Mouse (Mus musculus) T-helper 1 cell (primary cell): Measurements from ENCODE around the gene Emc6.

ENCODE experiments used
- in situ Hi-C: fragments of 300-600 bp; cut with MboI, MseI; formaldehyde crosslinking; loops from one replicate; pipeline ENCODE4 v1.15.1; 2025; ENCODE audit warnings: high pct_unique_total_duplicates

The Emc6 gene

GRCm38 (mm10) chr11:73176608-73177508, at the start of gene Emc6, which contains the start of gene Tax1bp3:
TSS of gene Emc6 (minus strand) at chr11:73177037.
TSS of gene Tax1bp3 (plus strand) at chr11:73177083.
- in situ Hi-C loops, result loop anchor here (25.0 kb wide), 1 partner anchor 1660 kb away; the partner anchor contains the start of gene Mnt

DNA sequence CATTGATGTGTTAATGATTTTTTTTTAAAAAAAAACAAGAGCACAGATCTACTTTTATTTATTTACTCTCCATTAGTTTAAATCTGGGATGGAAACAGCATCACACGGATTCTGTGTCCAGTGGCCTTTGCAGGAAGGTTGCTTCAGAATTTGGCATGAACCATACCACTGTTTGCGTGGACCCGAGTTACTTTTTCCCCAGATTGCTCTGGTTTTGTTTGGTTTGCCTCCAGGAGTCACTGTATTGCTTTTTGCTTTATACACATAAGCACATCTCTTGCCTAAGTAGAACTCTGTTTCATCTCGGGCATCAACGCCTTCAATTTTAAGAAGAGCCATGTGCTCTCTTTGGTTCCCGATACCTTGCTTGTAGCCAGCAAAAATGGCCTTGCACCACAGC, 49.0 kb upstream of the Emc6 start:
- in situ Hi-C loops, result loop anchor here (25.0 kb wide), 1 partner anchor 1489 kb away; the partner anchor contains the start of gene Wscd1

DNA sequence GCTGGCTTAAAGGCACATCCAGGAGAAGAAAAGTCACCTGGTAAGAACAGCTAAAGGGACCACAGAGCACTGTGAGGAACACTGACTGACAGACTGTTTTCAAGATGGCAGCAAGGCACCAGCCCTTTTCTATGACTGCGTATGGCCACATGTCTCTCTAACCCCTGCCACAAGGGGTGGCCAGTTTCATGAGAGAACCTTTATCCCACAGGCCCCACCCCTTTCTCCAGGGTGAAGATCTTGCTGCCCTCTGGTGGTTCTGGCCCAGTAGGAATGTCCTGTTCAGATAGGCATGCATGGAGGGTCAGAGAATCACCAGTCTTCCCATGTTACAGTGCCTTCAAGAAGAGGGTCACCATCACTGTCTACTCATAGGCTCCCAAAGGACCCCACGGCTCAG, 47.1 kb upstream of the Emc6 start:
- in situ Hi-C loops, result no loop called here

GRCm38 (mm10) chr11:73222846-73223245, 46.0 kb upstream of the Emc6 start:
- in situ Hi-C loops, result no loop called here

GRCm38 (mm10) chr11:73220651-73221050, 43.8 kb upstream of the Emc6 start:
- in situ Hi-C loops, result no loop called here

DNA sequence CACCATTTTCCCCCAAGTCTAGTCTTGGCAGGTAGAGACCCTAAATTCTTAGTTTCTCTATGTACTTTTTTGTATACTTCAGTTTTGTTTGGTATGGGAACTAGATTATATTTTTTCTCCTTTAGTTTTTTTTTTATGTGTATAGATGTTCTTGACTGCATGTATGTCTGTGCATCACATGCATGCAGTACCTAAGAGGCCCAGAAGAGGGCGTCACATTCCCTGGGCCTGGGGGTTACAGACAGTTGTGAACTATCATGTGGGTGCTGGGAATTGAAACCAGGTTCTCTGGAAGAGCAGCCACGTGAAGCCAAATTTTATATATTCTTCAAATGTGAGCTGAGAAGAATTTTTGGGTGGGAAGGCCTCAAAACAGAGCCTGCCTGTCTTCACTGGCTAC, 42.8 kb upstream of the Emc6 start:
- in situ Hi-C loops, result no loop called here

DNA sequence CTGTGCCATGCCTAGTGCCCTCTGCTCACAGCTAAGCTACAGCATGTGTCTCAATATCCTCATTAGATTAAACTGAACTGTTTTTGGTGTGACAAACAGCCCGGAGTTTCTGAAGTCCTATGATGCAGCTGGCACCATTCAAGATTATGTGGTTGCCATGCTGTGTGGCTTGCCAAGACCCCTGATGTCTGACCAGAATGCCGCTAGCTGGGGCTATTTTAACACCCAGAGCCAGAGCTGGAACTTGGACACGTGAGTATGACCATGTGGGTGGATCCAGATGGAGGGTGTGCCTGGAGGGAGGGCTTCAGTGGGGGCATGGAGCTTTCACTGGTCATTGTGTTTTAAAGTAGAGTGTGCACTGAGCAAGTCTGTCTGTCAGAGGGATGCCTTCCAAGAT, 37.1 kb upstream of the Emc6 start:
- in situ Hi-C loops, result no loop called here

DNA sequence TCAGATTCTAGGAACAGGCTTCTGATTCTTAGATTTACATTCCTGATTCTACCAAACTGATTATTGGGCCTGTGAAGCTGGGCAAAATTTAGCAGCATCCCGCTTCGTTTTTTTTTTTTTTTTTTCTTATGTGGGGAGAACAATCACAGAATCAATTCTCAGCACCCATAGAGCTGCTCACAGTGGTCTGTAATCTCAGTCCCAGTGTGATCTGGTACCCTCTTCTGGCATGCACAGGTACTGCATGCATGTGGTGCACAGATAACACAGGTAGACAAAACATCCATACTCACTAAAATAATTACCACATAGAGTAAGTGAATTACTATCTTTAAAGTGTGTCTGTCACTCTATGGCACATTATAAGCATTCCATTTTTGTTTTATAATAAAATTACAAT, 30.8 kb upstream of the Emc6 start:
- in situ Hi-C loops, result no loop called here

DNA sequence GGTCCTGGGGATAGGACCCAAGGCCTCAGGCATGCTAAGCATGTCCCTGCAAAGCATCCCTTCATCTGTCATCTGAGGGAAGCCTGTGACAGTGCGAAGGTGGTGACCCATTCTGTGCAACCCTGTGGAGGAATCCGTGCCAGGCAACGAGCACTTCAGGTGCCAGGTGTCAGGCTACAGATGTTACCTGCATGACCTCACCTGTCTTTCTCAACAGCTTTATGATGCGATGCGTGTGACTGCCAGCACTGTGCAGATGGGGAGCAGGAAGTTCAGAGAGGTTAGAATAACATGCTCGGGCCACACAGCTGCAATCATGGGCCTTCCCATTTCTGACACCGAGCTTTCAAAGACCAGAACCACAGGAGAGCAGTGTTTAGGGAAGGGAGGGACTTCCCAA, 28.4 kb upstream of the Emc6 start:
- in situ Hi-C loops, result no loop called here

DNA sequence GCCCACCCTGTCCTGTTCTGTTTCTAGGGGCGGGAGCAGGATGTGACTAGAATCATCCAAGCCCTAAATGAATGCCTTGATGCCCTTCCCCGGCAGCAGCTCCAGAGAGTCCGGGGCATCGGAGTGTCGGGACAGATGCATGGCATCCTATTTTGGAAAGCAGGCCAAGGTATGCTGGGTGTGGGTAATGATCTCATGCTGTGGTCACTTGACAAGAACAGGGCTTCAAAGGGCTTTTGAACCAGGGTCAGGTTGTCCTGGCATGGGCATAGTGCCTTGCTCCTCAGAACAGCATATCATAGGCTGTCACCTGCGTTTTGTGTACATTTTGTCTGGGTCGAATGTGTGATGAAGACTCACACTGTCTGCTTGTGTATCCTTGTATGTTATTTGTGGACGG, 27.1 kb upstream of the Emc6 start:
- in situ Hi-C loops, result no loop called here

- in situ Hi-C loops, result no loop called here
These were observed 24.8 kb upstream of the Emc6 start for GRCm38 (mm10) chr11:73201597-73201996.

- in situ Hi-C loops, result no loop called here
These were observed 24.2 kb upstream of the Emc6 start for GRCm38 (mm10) chr11:73201021-73201420.

DNA sequence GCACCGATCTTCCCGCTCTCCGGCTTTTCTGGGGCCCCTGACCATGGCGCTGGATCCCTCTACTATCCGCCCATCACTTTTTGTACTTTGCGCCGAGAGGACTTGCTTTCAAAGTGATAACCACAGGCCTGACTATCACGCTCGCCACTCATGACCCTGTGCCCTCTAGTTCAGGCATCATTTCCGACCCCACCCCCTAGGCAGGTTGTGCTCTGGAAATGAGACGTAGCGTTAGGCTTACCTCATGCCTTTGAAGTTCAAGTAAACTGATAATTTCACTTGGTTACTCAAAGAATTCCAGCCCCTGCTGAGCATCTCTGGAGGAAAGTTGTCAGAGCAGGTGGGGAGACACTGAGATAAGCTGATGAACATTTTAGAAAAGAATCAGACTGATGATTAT, 23.0 kb upstream of the Emc6 start:
- in situ Hi-C loops, result loop anchor here (25.0 kb wide), 1 partner anchor 1637 kb away; the partner anchor contains the start of gene Mnt

DNA sequence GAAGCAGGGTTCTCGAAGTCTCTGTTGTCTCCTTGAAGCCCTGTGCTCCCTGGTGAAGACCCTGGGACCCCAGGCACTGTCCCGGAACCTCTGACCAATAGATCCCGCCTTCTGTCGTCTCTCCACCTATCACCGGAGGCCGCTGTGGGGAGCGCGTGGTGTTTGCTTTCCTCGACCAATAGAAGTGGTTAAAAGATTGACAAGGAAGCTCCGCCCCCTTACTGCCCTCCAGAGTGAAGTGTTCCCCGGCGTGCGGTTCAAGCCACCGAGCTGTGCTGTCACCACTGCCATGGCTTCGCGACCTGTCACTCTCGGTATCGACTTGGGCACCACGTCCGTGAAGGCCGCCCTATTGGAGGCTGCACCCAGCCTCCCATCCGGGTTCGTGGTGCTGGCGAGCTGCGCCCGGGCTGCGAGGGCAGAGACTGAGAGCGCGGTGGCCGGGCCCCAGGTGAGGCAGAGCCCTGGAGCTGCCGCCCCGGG, 22.4 kb upstream of the Emc6 start, which contains the start of gene Shpk:
Gene Shpk, plus strand, starts transcription at position 231 of the 483 bp plus-strand sequence.
- in situ Hi-C loops, result loop anchor here (25.0 kb wide), 1 partner anchor 1638 kb away; the partner anchor contains the start of gene Mnt

DNA sequence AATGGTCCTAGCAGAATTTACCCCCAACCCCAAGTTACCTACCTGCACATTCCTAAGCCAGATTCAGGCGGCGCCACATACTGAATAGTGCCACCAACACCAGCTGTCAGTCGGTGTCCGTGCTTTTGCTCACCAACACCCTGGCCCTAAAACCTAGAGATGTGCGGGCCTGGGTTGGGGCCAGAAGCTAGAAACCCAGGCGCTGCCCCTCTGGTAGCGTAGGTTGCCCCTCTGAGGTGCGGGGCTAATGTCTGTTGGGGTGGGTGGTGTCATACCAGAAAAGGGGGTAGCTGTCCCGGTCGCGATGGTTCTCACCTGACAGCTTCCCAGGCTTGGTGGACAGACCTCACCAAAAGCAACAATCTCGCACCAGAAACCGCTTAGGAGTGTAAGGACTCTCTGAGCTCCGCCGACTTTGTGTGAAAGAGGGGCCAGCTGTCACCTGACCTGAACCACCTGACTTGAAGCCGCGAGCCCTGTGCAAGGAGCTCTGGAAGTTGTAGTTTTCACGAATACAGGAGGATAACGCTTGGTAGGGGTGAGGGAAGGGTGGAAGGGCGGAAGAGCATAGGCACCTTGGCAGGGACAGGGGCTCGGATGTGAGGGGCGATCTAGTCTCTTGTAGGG, 21.9 kb upstream of the Emc6 start, which contains the start of gene Ctns:
Gene Ctns, minus strand, starts transcription at position 440 of the 627 bp plus-strand sequence.
- in situ Hi-C loops, result loop anchor here (25.0 kb wide), 1 partner anchor 1639 kb away; the partner anchor contains the start of gene Mnt

DNA sequence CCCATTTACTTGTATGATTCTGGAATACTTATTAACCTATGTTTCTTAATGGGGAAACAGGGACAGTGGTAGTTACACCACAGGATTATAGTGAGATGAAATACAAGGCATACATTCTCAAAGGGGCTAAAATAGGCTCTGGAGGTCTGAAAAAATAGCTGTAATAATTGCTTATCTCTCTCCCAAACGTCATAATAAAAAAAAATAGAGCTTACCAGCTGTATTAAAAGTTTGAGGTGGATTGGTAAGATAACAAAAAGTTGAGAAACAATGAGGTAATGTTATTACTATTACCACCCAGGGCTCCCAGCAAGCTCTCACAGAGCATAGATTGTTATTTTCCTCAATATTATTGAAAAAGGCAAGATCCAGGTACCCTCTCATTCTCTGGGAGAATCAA, 21.4 kb upstream of the Emc6 start:
- in situ Hi-C loops, result loop anchor here (25.0 kb wide), 1 partner anchor 1639 kb away; the partner anchor contains the start of gene Mnt

DNA sequence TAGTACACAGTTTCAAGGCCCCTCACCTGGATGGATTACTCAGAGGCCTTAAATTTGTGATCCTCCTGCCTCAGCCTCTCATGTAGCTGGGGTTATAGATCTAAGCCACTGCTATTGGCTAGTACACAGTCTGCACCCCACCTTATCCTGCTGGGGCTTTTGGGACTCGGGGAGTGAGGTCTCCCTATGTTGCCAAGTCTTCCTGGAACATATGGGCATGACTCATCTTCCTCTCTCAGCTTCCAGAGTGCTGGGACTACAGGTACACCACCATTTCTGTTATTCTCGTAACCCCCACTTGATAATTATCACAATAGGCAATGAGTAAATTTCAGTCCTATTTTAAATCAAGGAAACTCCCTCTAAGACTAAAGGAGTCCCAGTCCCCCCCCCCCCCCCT, 17.6 kb upstream of the Emc6 start:
- in situ Hi-C loops, result loop anchor here (25.0 kb wide), 1 partner anchor 1643 kb away; the partner anchor contains the start of gene Mnt

GRCm38 (mm10) chr11:73193047-73193446, 16.2 kb upstream of the Emc6 start:
- in situ Hi-C loops, result loop anchor here (25.0 kb wide), 1 partner anchor 1644 kb away; the partner anchor contains the start of gene Mnt

- in situ Hi-C loops, result loop anchor here (25.0 kb wide), 1 partner anchor 1650 kb away; the partner anchor contains the start of gene Mnt
These were observed 10.4 kb upstream of the Emc6 start for GRCm38 (mm10) chr11:73187231-73187630.

- in situ Hi-C loops, result loop anchor here (25.0 kb wide), 1 partner anchor 1651 kb away; the partner anchor contains the start of gene Mnt
These were observed 9.2 kb upstream of the Emc6 start for GRCm38 (mm10) chr11:73185872-73186615.

- in situ Hi-C loops, result loop anchor here (25.0 kb wide), 1 partner anchor 1659 kb away; the partner anchor contains the start of gene Mnt
These were observed 1.1 kb upstream of the Emc6 start for GRCm38 (mm10) chr11:73177895-73178294.
